Mouse (Mus musculus): Measurements from ENCODE around the gene Map3k21.

GRCm38 (mm10) chr8:125897388-125897787, 12.9 kb upstream of the Map3k21 start:
- TF ChIP-seq CHD2 (IDR thresholded peaks at IDR 0.05; ENCODE audit: low read length) (no peak), USF1 (IDR thresholded peaks at IDR 0.05; ENCODE audit: low read depth, low read length) (no peak), ZC3H11A (IDR thresholded peaks at IDR 0.05; ENCODE audit: low read depth, low read length) (no peak)
